Mouse (Mus musculus): ENCODE measurements around the gene Fam241b.

Fam241b gene

GRCm38 (mm10) chr10:62143820-62144219 is at the start of gene Fam241b:
Fam241b (minus strand) TSS chr10:62143920.
- no peak for DNase-seq

- peak; percentile 67 for DNase-seq
Measured at GRCm38 (mm10) chr10:62192701-62193157, 49.0 kb upstream of the Fam241b start.

- no peak for DNase-seq
Measured at GRCm38 (mm10) chr10:62190821-62191220, 47.1 kb upstream of the Fam241b start.

GRCm38 (mm10) chr10:62189910-62190309 is 46.2 kb upstream of the Fam241b start:
- DNase-seq, result no peak

GRCm38 (mm10) chr10:62189303-62189702 is 45.6 kb upstream of the Fam241b start:
- DNase-seq, result no peak

- DNase-seq, result peak; percentile 74
Measured at GRCm38 (mm10) chr10:62186882-62187281, 43.2 kb upstream of the Fam241b start.

- DNase-seq, result peak; percentile 94
Measured at GRCm38 (mm10) chr10:62183053-62183452, 39.3 kb upstream of the Fam241b start.

GRCm38 (mm10) chr10:62182471-62183014 is 38.8 kb upstream of the Fam241b start:
- no peak for DNase-seq

GRCm38 (mm10) chr10:62181701-62182100 is 38.0 kb upstream of the Fam241b start:
- no peak for DNase-seq

GRCm38 (mm10) chr10:62179944-62180343 is 36.2 kb upstream of the Fam241b start:
- no peak for DNase-seq

GRCm38 (mm10) chr10:62174533-62175313 is 31.0 kb upstream of the Fam241b start:
- DNase-seq, result no peak

- no peak for DNase-seq
Measured at GRCm38 (mm10) chr10:62173941-62174448, 30.3 kb upstream of the Fam241b start.

- DNase-seq, result no peak
Measured at GRCm38 (mm10) chr10:62172841-62173553, 29.3 kb upstream of the Fam241b start.

- no peak for DNase-seq
Measured at GRCm38 (mm10) chr10:62162410-62162809, 18.7 kb upstream of the Fam241b start.

- no peak for DNase-seq
Measured at GRCm38 (mm10) chr10:62149929-62150328, 6.2 kb upstream of the Fam241b start.

GRCm38 (mm10) chr10:62147466-62148248 is 3.9 kb upstream of the Fam241b start:
- DNase-seq, result no peak

GRCm38 (mm10) chr10:62145957-62146356 is 2.2 kb upstream of the Fam241b start:
- DNase-seq, result no peak

- DNase-seq, result no peak
Measured at GRCm38 (mm10) chr10:62138040-62138439, 5.7 kb downstream of the Fam241b start.

GRCm38 (mm10) chr10:62137150-62137549 is 6.6 kb downstream of the Fam241b start:
- DNase-seq, result no peak

- no peak for DNase-seq
Measured at GRCm38 (mm10) chr10:62135696-62136470, 7.8 kb downstream of the Fam241b start.

GRCm38 (mm10) chr10:62132691-62133281 is 10.9 kb downstream of the Fam241b start, which contains the start of gene Neurog3:
Neurog3 (plus strand) TSS chr10:62133090.
- no peak for DNase-seq
